ENCODE assay signal across 13 mouse cellular contexts in the genomic region with DNA sequence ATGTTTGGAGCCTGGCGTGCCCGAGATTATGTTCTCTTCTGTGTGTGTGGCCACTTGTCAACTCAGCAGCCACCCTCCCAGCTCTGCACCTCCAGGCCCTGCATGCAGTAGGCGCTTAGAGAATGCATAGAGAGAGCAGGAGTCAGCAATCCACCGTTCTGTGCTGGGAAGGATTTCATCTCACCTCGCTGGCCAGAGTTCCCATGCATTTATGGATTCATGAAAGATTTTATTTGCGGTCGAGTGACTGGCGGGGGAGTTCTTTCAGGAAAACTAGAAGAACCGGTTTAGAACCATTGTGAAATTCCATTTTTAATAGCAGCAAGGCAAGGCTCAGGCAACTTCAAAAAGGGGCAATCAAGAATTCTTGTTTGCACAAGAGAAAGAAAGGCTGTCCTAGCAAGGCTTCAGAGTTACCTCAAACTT.
DNase-seq lines count a peak whose midpoint lies in the region; ATAC-seq and TF ChIP-seq lines count a peak whose summit lies in the region.
"Had no signal": no experiment of that assay in that cellular context is flagged by ENCODE, and none has a peak within 500 bp of the region (broad histone marks: within the 10 kb centered on the region; RNA-seq: fewer than 3 reads in every experiment).

No protein-coding gene starts in this region.

- TF ChIP-seq CTCF in lung, postnatal 0 days (IDR thresholded peaks at IDR 0.05), result no peak

- DNase-seq in embryonic facial prominence, embryonic 11.5 days (ENCODE audit: low spot score), result peak; percentile 35
- DNase-seq in embryonic facial prominence, embryonic 10.5 days (ENCODE audit: low spot score), result no peak
- no peak for DNase-seq in intestine, embryonic 14.5 days (ENCODE audit: low spot score)
- peak; percentile 67 for DNase-seq in kidney, postnatal 14 days
- DNase-seq in lung, postnatal 0 days (ENCODE audit: low spot score), result peak; percentile 89
- DNase-seq in embryo, embryonic 9.5 days (ENCODE audit: extremely low spot score), result no peak
- DNase-seq in embryo, embryonic 10 days (ENCODE audit: low spot score), result no peak
- no peak for DNase-seq in adrenal gland, postnatal 25 days
- DNase-seq: cerebellum, adult 9-11 months; thymus, adult 2 months had no signal

- H3K36me3 ChIP-seq in embryonic facial prominence, embryonic 11.5 days (replicated peaks; ENCODE audit: control insufficient read depth, insufficient read depth, low read depth, low read length), result no peaks in the 10 kb centered on the region
- H3K36me3 ChIP-seq in embryonic facial prominence, embryonic 10.5 days (replicated peaks), result 0 out of 2 replicates have a peak, but pooled peaks cover 6% of the 10 kb centered on the region
- 0 out of 2 replicates have a peak, but pooled peaks cover 8% of the 10 kb centered on the region for H3K36me3 ChIP-seq in intestine, embryonic 14.5 days (ENCODE audit: control insufficient read depth, insufficient read depth, low read length)
- H3K36me3 ChIP-seq in lung, postnatal 0 days (ENCODE audit: insufficient read depth, low read length), result no peaks in the 10 kb centered on the region
- H3K36me3 ChIP-seq: heart, embryonic 15.5 days had no signal

- no peak overlapping the region for H3K27ac ChIP-seq in embryonic facial prominence, embryonic 11.5 days (replicated peaks; ENCODE audit: low read depth, low read length)
- H3K27ac ChIP-seq in embryonic facial prominence, embryonic 10.5 days (replicated peaks), result no peak overlapping the region
- peak overlapping the region; percentile 59; the same call in 1 of the 2 replicates for H3K27ac ChIP-seq in intestine, embryonic 14.5 days (ENCODE audit: low read depth)
- peak overlapping the region; percentile 34 for H3K27ac ChIP-seq in lung, postnatal 0 days (ENCODE audit: low read length)
- H3K27ac ChIP-seq: heart, embryonic 15.5 days had no signal

- peaks cover 4% of the 10 kb centered on the region; the same call in 1 of the 2 replicates for H3K4me1 ChIP-seq in embryonic facial prominence, embryonic 11.5 days (ENCODE audit: control insufficient read depth, insufficient read depth, low read length)
- peaks cover 62% of the 10 kb centered on the region for H3K4me1 ChIP-seq in embryonic facial prominence, embryonic 10.5 days
- peaks cover 21% of the 10 kb centered on the region for H3K4me1 ChIP-seq in intestine, embryonic 14.5 days (replicated peaks; ENCODE audit: control insufficient read depth, insufficient read depth, low read length)
- no peaks in the 10 kb centered on the region; the same call in 1 of the 2 replicates for H3K4me1 ChIP-seq in lung, postnatal 0 days (ENCODE audit: insufficient read depth, low read depth, low read length)

- WGBS in embryonic facial prominence, embryonic 11.5 days, result 76% methylated on average over 9 of the region's 9 CpGs
- 75% methylated on average over 9 of the region's 9 CpGs for WGBS in embryonic facial prominence, embryonic 10.5 days
- WGBS in intestine, embryonic 14.5 days, result 65% methylated on average over 9 of the region's 9 CpGs
- WGBS in lung, postnatal 0 days, result 49% methylated on average over 9 of the region's 9 CpGs

- H3K4me2 ChIP-seq in embryonic facial prominence, embryonic 11.5 days (ENCODE audit: low read depth, low read length), result no peak overlapping the region
- H3K4me2 ChIP-seq in intestine, embryonic 14.5 days (ENCODE audit: low read length), result no peak overlapping the region
- H3K4me2 ChIP-seq in lung, postnatal 0 days (replicated peaks; ENCODE audit: low read depth, low read length), result peak overlapping the region; percentile 27; the same call in 1 of the 2 replicates
- H3K4me2 ChIP-seq: heart, embryonic 15.5 days had no signal

- peak; percentile 80 for TF ChIP-seq EP300 in lung, postnatal 0 days (IDR thresholded peaks at IDR 0.05)

- no peaks in the 10 kb centered on the region for H3K27me3 ChIP-seq in embryonic facial prominence, embryonic 11.5 days (ENCODE audit: control insufficient read depth, insufficient read depth, low read length)
- H3K27me3 ChIP-seq in embryonic facial prominence, embryonic 10.5 days (replicated peaks; ENCODE audit: low read depth, poor library complexity, severe bottlenecking), result no peaks in the 10 kb centered on the region
- H3K27me3 ChIP-seq in intestine, embryonic 14.5 days (replicated peaks; ENCODE audit: control insufficient read depth, insufficient read depth, low read length), result no peaks in the 10 kb centered on the region
- no peaks in the 10 kb centered on the region for H3K27me3 ChIP-seq in lung, postnatal 0 days (replicated peaks; ENCODE audit: insufficient read depth, low read length)
- H3K27me3 ChIP-seq: heart, embryonic 15.5 days had no signal

- no peak for ATAC-seq in embryonic facial prominence, embryonic 11.5 days (replicated peaks; ENCODE audit: insufficient number of reproducible peaks, low FRiP score, low TSS enrichment, low read depth)
- peak; percentile 70 for ATAC-seq in intestine, embryonic 14.5 days (replicated peaks; ENCODE audit: low FRiP score, low TSS enrichment, low read depth)
- peak; percentile 85 for ATAC-seq in lung, postnatal 0 days
- ATAC-seq: hindbrain, embryonic 16.5 days had no signal

- no peaks in the 10 kb centered on the region for H3K9me3 ChIP-seq in embryonic facial prominence, embryonic 11.5 days (replicated peaks; ENCODE audit: control insufficient read depth, low read length)
- no peaks in the 10 kb centered on the region for H3K9me3 ChIP-seq in embryonic facial prominence, embryonic 10.5 days
- no peaks in the 10 kb centered on the region for H3K9me3 ChIP-seq in intestine, embryonic 14.5 days (ENCODE audit: control insufficient read depth, low read length)
- H3K9me3 ChIP-seq in lung, postnatal 0 days (ENCODE audit: low read length), result no peaks in the 10 kb centered on the region
- H3K9me3 ChIP-seq: heart, embryonic 15.5 days had no signal

- H3K9ac ChIP-seq in embryonic facial prominence, embryonic 11.5 days (replicated peaks; ENCODE audit: low read length), result no peak overlapping the region
- no peak overlapping the region for H3K9ac ChIP-seq in intestine, embryonic 14.5 days (ENCODE audit: low read length)
- H3K9ac ChIP-seq in lung, postnatal 0 days (replicated peaks; ENCODE audit: low read depth), result no peak overlapping the region
- H3K9ac ChIP-seq: heart, embryonic 15.5 days had no signal

- H3K4me3 ChIP-seq in embryonic facial prominence, embryonic 11.5 days (ENCODE audit: low read depth, low read length), result no peak overlapping the region
- no peak overlapping the region for H3K4me3 ChIP-seq in embryonic facial prominence, embryonic 10.5 days
- no peak overlapping the region for H3K4me3 ChIP-seq in intestine, embryonic 14.5 days (ENCODE audit: low read depth, low read length)
- no peak overlapping the region for H3K4me3 ChIP-seq in lung, postnatal 0 days (ENCODE audit: low read depth, low read length)
- H3K4me3 ChIP-seq: erythroblast, embryonic 14.5 days; heart, embryonic 15.5 days had no signal

Comparison
In these comparisons a context has a peak if more than half of its experiments do, and no peak if none do; other contexts are left out.
1. DNase-seq: peak in embryonic facial prominence, embryonic 11.5 days (single experiment), kidney, postnatal 14 days (single experiment) and lung, postnatal 0 days (single experiment); none in embryonic facial prominence, embryonic 10.5 days (single experiment), intestine, embryonic 14.5 days (single experiment), embryo, embryonic 9.5 days (single experiment), embryo, embryonic 10 days (single experiment) and adrenal gland, postnatal 25 days (single experiment).
2. H3K27ac ChIP-seq: peak in intestine, embryonic 14.5 days (single experiment) and lung, postnatal 0 days (single experiment); none in embryonic facial prominence, embryonic 11.5 days (single experiment) and embryonic facial prominence, embryonic 10.5 days (single experiment).